Mouse (Mus musculus) myocyte (in vitro differentiated cells): ENCODE measurements around the gene Irf8.

Source experiments
- POLR2A ChIP-seq: IDR thresholded peaks from one replicate; pipeline ENCODE4 v1.6.1; 2011; ENCODE audit warnings: low read depth, mild to moderate bottlenecking, control low read depth, moderate library complexity; ENCODE audit not compliant: insufficient read length
- TCF12 ChIP-seq: IDR thresholded peaks from one replicate; pipeline ENCODE4 v1.6.1; 2011; ENCODE audit warnings: mild to moderate bottlenecking, control low read depth; ENCODE audit not compliant: poor library complexity, insufficient read depth, severe bottlenecking

- TF ChIP-seq POLR2A (no peak), TCF12 (no peak)
Observed at GRCm38 (mm10) chr8:120744448-120744847, 8.3 kb downstream of the Irf8 start.
